Mouse (Mus musculus) cerebral cortex, adult 2 months (tissue): ENCODE results near the gene Nup62cl.

Experiments
- WGBS: fragments of 180-500 bp; shearing (Covaris S2); methylation state at CpG from one replicate; pipeline ENCODE4 v1.1.7; 2018; 5-methylcytosine and 5-hydroxymethylcytosine counted together

Nup62cl gene

DNA sequence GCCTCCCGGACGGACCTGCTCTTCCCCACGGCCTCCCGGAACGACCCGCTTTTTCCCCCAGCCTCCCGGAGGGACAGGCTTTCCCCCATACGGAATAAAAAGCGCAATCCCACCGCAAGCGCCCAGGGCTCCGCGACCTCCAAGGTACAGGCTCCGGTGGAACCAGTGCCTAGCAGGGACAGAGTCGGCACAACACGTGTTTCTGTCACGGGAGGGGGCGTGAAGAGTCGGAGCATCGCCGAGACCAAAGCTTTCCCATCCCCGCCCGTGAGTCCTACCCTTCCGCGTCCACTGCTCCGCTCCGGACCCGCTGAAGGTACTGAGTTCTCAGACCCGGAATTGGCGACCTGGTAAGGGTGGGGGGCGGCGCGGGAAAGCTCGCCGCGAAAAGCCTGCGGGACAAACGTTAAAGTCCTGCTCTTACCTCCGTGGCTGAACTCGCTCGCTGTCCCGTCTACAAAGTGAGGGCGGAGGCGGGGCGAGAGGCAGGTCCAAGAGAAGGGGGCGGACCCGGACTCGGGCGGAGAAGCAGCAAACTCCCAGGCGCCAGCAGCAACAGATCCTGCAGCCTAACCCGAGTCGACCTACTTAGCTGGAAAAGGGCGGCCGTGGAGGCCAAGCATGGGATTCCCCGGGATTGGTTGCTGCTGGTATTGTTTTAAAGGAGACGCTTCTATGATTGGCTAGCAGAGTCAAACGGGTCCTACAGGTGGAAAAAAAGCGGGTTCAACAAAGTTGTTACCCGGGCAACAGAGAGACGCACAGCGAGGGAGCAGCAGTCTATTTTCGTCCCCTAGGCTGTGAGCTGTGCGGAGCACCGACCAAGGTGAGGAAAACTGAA is at the start of gene Nup62cl, which contains the start of gene Pih1h3b:
TSS of gene Nup62cl (minus strand) at position 578 of the 841 bp plus-strand sequence.
TSS of gene Pih1h3b (plus strand) at position 745 of the 841 bp plus-strand sequence.
- WGBS = 5% methylated on average over 56 of the region's 64 CpGs

DNA sequence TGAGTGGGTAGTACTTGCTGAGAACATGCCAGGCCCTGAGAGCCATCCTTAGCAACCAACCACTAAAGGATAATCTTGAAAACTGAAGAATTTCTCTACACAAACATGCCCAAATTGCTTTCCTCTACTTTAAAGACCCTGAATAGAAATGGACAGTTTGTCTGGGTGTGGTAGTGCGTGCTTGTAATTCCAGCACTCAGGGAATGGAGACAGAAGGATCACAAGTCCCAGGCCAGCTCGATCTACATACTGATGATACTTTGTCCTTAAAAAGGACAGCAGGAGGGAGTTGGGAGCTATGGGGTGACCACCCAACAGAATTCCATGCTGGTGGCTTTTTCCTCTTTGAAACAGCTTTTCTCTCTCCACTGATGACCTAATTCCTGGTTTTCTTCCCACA is 31.6 kb upstream of the Nup62cl start:
- WGBS = 85% methylated on average over 2 of the region's 2 CpGs

DNA sequence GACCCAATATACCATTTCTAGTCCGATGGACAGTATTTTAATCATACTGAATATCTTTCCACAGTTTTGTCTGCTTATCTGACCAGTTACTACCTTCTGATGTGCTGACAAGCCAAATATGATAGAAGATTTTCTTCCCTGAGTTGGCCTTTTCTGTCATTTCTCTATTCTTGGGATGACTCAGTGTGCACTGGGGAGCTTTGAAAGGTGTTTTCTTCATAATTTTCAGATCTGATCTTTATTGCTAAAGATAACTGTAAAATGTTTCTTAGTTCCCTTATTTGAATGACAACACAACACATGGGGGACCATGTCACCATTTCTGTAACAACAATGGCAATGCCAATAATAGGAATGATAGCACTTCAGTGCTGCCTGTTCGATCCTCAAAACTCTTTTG is 20.0 kb upstream of the Nup62cl start:
- WGBS = 98% methylated on average over 2 of the region's 2 CpGs

DNA sequence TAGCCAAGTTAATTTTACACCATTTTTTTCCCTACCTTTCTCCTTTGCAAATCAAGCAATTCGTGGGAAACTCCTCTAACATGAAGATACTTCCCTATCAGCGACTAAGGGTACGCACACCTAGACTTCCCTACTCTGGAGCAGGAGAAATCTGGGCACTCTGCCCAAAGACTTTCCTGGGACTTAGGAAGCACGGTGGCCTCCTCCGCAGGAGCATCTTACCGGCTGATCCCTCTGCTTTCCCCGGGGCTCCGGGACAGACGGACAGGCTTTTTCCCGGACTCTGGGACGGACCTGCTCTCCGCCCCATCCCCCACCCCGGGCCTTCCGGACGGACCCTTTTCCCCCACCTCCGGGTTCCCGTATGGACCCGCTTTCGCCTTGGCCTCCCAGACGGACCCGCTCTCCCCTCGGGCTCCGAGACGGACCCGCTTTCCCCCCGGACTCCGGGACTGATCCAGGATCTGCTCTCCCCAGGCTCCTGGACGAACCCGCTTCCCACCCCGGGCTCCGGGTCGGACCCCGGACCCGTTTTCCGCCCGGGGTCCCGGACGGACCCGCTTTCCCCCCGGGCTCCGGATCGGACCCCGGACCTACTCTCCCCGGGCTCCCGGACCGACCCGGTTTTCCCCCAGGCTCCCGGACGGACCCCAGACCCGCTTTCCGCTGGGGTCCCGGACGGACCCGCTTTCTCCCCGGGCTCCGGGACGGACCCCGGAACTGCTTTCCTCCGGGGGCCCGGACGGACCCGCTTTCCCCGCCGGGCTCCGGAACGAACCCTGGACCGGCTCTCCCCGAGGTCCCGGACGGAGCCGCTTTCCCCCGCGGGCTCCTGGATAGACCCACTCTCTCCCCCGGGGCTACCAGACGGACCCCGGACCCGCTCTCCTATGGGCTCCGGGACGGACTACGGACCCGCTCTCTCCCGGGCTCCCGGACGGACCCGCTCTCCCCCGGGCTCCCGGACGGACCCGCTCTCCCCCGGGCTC is 1.3 kb downstream of the Nup62cl start:
- WGBS = 9% methylated on average over 70 of the region's 90 CpGs

DNA sequence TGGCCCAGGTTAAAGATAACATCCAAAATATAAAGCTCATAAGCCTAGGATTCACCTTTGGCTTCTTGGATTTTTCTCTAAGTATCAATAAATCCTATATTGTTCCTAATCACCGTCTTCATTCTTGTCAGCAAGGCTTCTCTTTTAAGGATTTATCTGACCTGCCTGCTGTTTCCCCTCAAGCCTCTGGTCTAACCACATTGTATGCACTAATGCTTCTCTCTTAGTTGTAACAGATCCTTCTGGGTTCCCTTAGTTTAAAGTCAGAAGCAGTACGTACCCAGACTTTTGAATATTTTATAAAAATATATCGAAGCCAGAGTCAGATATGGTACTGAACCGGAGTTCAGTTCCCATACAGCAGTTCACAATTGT is 63.8 kb downstream of the Nup62cl start:
- 44% methylated on average over 4 of the region's 4 CpGs for WGBS

DNA sequence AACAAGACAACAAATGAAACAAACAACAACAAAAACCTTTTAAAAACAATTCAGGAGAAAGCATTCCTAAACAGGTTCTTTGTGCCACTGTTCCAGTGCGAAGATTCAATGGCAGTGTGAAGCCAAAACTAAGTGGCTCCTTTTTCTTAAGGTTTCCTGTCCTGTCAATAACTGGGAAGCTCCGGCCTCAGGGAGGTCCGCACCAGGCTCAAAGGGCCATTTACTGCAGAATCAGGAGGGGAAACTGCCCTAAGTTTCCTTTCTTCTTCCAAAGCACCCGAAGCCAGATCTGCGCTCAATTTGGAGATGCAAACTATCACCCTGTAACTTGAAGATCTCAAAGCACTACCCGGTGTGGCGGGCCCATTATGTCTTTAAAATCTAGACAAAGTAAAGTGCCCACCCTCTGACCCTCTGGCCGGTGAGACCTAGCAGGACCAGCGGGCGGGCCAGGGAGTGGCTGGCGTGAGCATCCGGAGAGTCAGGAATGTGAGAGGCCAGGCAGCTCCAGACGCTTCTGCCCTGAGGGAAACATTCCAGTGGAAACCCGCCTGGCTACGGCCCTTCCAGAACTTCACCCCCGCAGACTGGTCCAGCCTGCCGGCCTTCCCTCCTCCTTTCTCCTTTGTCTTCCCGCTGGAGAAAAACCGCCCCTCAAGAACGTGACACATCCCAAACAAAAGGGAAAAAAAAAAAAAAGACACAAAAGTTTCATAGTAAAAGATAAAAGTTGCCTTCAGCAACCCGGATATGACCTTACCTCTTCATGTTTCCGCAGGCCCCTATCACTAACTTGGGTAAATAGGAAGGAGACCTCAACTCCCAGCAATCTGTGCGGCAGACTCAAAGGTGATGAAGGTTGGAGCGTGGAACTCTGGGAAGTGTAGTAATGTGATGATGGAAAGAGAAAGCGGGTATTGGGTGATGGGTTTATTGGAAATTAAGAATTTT is 64.5 kb downstream of the Nup62cl start, which contains the start of gene Rbm41:
TSS of gene Rbm41 (minus strand) at position 856 of the 951 bp plus-strand sequence.
- 3% methylated on average over 23 of the region's 25 CpGs for WGBS

DNA sequence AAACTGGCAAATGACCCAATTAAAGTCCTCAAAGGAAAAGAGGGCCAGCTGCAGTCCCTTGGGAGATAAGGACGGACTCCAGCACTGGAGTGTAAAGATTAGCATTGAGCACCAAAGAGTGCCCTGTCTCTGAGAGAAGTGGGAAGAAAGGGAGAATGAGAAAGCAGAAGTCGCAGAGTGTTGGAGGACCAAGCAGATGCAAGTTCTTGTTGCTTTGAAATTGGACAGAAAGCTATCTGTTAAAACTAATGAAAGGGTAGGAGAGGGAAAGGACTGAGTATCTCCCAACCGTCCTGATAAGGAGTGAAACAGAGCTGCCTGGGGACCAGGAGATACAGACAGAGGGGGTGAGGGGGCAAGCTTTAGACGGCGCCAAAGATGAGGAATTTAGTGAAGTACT is 80.4 kb downstream of the Nup62cl start:
- 85% methylated on average over 5 of the region's 5 CpGs for WGBS
